ENCODE assay signal across 18 mouse cellular contexts in the genomic region with DNA sequence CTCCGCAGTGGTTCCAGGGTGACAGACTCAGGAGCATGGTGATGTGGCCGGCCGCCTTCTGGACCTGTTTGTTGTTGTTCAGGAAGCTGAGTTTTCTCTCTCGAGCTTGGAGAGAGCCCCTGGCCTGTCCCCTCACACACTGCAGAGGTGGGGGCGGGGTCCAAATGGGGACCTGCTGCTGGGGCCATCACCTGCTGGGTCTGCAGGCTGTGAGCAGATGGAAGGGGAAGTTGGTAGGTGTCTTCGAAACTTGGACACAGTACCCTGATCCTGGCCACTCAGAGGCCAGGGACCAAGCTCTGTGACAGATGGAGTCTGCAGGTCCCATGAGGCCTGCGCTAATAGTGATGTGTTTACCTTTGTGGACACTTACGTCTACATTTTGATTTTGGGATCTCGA. TPM values are rescaled to one million over a fixed set of nuclear protein-coding genes. Genes with fewer than 3 reads are reported as not detected.
DNase-seq lines count a peak whose midpoint lies in the region; ATAC-seq lines count a peak whose summit lies in the region.
"Had no signal": no experiment of that assay in that cellular context is flagged by ENCODE, and none has a peak within 500 bp of the region (broad histone marks: within the 10 kb centered on the region; RNA-seq: fewer than 3 reads in every experiment).

No protein-coding gene starts in this region.

- no peak overlapping the region for H3K4me3 ChIP-seq in kidney, embryonic 15.5 days (replicated peaks)
- no peak overlapping the region for H3K4me3 ChIP-seq in midbrain, embryonic 10.5 days
- no peak overlapping the region for H3K4me3 ChIP-seq in midbrain, embryonic 11.5 days (ENCODE audit: low read depth, low read length)
- no peak overlapping the region for H3K4me3 ChIP-seq in forebrain, embryonic 13.5 days
- no peak overlapping the region for H3K4me3 ChIP-seq in hindbrain, embryonic 16.5 days (ENCODE audit: low read length)
- H3K4me3 ChIP-seq: gastrocnemius, adult 2 months; neural tube, embryonic 13.5 days had no signal

- WGBS in kidney, embryonic 15.5 days, result 77% methylated on average over 9 of the region's 9 CpGs
- WGBS in midbrain, embryonic 10.5 days, result 81% methylated on average over 9 of the region's 9 CpGs
- WGBS in midbrain, embryonic 11.5 days, result 84% methylated on average over 9 of the region's 9 CpGs
- 89% methylated on average over 9 of the region's 9 CpGs for WGBS in forebrain, embryonic 13.5 days
- WGBS in hindbrain, embryonic 16.5 days, result 83% methylated on average over 9 of the region's 9 CpGs

- ATAC-seq in kidney, embryonic 15.5 days (replicated peaks; ENCODE audit: low FRiP score), result no peak
- no peak for ATAC-seq in midbrain, embryonic 11.5 days (ENCODE audit: low FRiP score)
- no peak for ATAC-seq in forebrain, embryonic 13.5 days
- no peak for ATAC-seq in hindbrain, embryonic 16.5 days
- ATAC-seq: CD4-positive, CD25-positive, alpha-beta regulatory T cell, adult 4 months; forebrain, postnatal 0 days; hindbrain, postnatal 0 days had no signal

- H3K27me3 ChIP-seq in kidney, embryonic 15.5 days, result no peaks in the 10 kb centered on the region
- H3K27me3 ChIP-seq in midbrain, embryonic 10.5 days (ENCODE audit: low read depth, poor library complexity, severe bottlenecking), result no peaks in the 10 kb centered on the region
- no peaks in the 10 kb centered on the region for H3K27me3 ChIP-seq in midbrain, embryonic 11.5 days (ENCODE audit: control insufficient read depth, insufficient read depth, low read length)
- no peaks in the 10 kb centered on the region for H3K27me3 ChIP-seq in forebrain, embryonic 13.5 days
- H3K27me3 ChIP-seq in hindbrain, embryonic 16.5 days (replicated peaks; ENCODE audit: control insufficient read depth, insufficient read depth, low read length), result no peaks in the 10 kb centered on the region
- H3K27me3 ChIP-seq: neural tube, embryonic 13.5 days had no signal

- peak overlapping the region; percentile 86 for H3K27ac ChIP-seq in kidney, embryonic 15.5 days
- 0 out of 2 replicates have a peak overlapping the region, but pooled peaks have one; percentile 0 for H3K27ac ChIP-seq in midbrain, embryonic 10.5 days (replicated peaks)
- H3K27ac ChIP-seq in midbrain, embryonic 11.5 days (ENCODE audit: low read depth, low read length), result no peak overlapping the region
- no peak overlapping the region for H3K27ac ChIP-seq in forebrain, embryonic 13.5 days
- H3K27ac ChIP-seq in hindbrain, embryonic 16.5 days (ENCODE audit: low read depth, low read length), result no peak overlapping the region
- H3K27ac ChIP-seq: hindbrain, postnatal 0 days had no signal

- H3K9ac ChIP-seq in kidney, embryonic 15.5 days, result 0 out of 2 replicates have a peak overlapping the region, but pooled peaks have one; percentile 12
- no peak overlapping the region for H3K9ac ChIP-seq in midbrain, embryonic 11.5 days (ENCODE audit: low read length)
- H3K9ac ChIP-seq in forebrain, embryonic 13.5 days, result no peak overlapping the region
- H3K9ac ChIP-seq in hindbrain, embryonic 16.5 days (ENCODE audit: low read depth, low read length), result no peak overlapping the region
- H3K9ac ChIP-seq: forebrain, postnatal 0 days had no signal

- peaks cover 85% of the 10 kb centered on the region for H3K4me1 ChIP-seq in kidney, embryonic 15.5 days
- peaks cover 73% of the 10 kb centered on the region for H3K4me1 ChIP-seq in midbrain, embryonic 10.5 days
- H3K4me1 ChIP-seq in midbrain, embryonic 11.5 days (ENCODE audit: control insufficient read depth, insufficient read depth, low read length), result peaks cover 10% of the 10 kb centered on the region
- H3K4me1 ChIP-seq in forebrain, embryonic 13.5 days, result peaks cover 20% of the 10 kb centered on the region
- peaks cover 23% of the 10 kb centered on the region for H3K4me1 ChIP-seq in hindbrain, embryonic 16.5 days (ENCODE audit: control insufficient read depth, insufficient read depth, low read depth, low read length)

- no peak overlapping the region for H3K4me2 ChIP-seq in kidney, embryonic 15.5 days
- no peak overlapping the region for H3K4me2 ChIP-seq in midbrain, embryonic 11.5 days
- no peak overlapping the region for H3K4me2 ChIP-seq in forebrain, embryonic 13.5 days
- H3K4me2 ChIP-seq in hindbrain, embryonic 16.5 days (ENCODE audit: low read length), result no peak overlapping the region
- H3K4me2 ChIP-seq: neural tube, embryonic 13.5 days had no signal

- H3K9me3 ChIP-seq in kidney, embryonic 15.5 days (replicated peaks), result no peaks in the 10 kb centered on the region
- H3K9me3 ChIP-seq in midbrain, embryonic 10.5 days (replicated peaks), result no peaks in the 10 kb centered on the region
- no peaks in the 10 kb centered on the region for H3K9me3 ChIP-seq in midbrain, embryonic 11.5 days (ENCODE audit: control insufficient read depth, low read length)
- no peaks in the 10 kb centered on the region for H3K9me3 ChIP-seq in forebrain, embryonic 13.5 days (replicated peaks)
- no peaks in the 10 kb centered on the region for H3K9me3 ChIP-seq in hindbrain, embryonic 16.5 days (ENCODE audit: control insufficient read depth, low read length)
- H3K9me3 ChIP-seq: limb, embryonic 10.5 days; neural tube, embryonic 13.5 days had no signal

- DNase-seq in kidney, postnatal 25 days, result no peak
- DNase-seq in midbrain, embryonic 10.5 days (ENCODE audit: low spot score), result no peak
- DNase-seq in midbrain, embryonic 11.5 days (ENCODE audit: low spot score, missing footprints), result no peak
- peak; percentile 88 for DNase-seq in cerebellum, adult 9-11 months
- DNase-seq: forebrain, postnatal 0 days; gastrocnemius, adult 2 months; heart, postnatal 36 days; kidney, adult 18-20 months; lung, adult 2 months; lung, postnatal 36 days; right cerebral cortex, postnatal 25 days had no signal

- peaks cover 12% of the 10 kb centered on the region for H3K36me3 ChIP-seq in kidney, embryonic 15.5 days
- peaks cover 43% of the 10 kb centered on the region for H3K36me3 ChIP-seq in midbrain, embryonic 10.5 days
- no peaks in the 10 kb centered on the region for H3K36me3 ChIP-seq in midbrain, embryonic 11.5 days (ENCODE audit: control insufficient read depth, insufficient read depth, low read length)
- peaks cover 16% of the 10 kb centered on the region for H3K36me3 ChIP-seq in forebrain, embryonic 13.5 days (ENCODE audit: poor library complexity, severe bottlenecking)
- peaks cover 2% of the 10 kb centered on the region; the same call in 1 of the 2 replicates for H3K36me3 ChIP-seq in hindbrain, embryonic 16.5 days (ENCODE audit: control insufficient read depth, insufficient read depth, low read length)

RNA-seq across cellular contexts. Expression of a gene that starts 8.6 kb away (rescaled TPM):
- 51.0 and 61.3 TPM in 2 replicates for polyA plus RNA-seq in kidney, embryonic 15.5 days (2015; fragmentation: Nextera tagmentation; extraction: Ambion mirVana)
- 55.0 and 60.8 TPM in 2 replicates for polyA plus RNA-seq in midbrain, embryonic 10.5 days (2016; fragmentation: Nextera tagmentation; extraction: Ambion mirVana)
- polyA plus RNA-seq in midbrain, embryonic 11.5 days (2014; fragmentation: Nextera tagmentation; extraction: Ambion mirVana), result 42.0 and 46.2 TPM in 2 replicates
- polyA plus RNA-seq in forebrain, embryonic 13.5 days (2015; fragmentation: Nextera tagmentation; extraction: Ambion mirVana), result 73.1 and 87.2 TPM in 2 replicates
- 128 and 144 TPM in 2 replicates for polyA plus RNA-seq in hindbrain, embryonic 16.5 days (2015; fragmentation: Nextera tagmentation; extraction: Ambion mirVana)

RNA-seq across cellular contexts. Expression of a gene that starts 9.9 kb away (rescaled TPM):
- 15.9 and 18.1 TPM in 2 replicates for polyA plus RNA-seq in kidney, embryonic 15.5 days (2015; fragmentation: Nextera tagmentation; extraction: Ambion mirVana)
- polyA plus RNA-seq in midbrain, embryonic 10.5 days (2016; fragmentation: Nextera tagmentation; extraction: Ambion mirVana), result 6.5 and 6.9 TPM in 2 replicates
- polyA plus RNA-seq in midbrain, embryonic 11.5 days (2014; fragmentation: Nextera tagmentation; extraction: Ambion mirVana), result 3.9 and 4.0 TPM in 2 replicates
- 6.2 and 7.1 TPM in 2 replicates for polyA plus RNA-seq in forebrain, embryonic 13.5 days (2015; fragmentation: Nextera tagmentation; extraction: Ambion mirVana)
- 5.3 and 6.4 TPM in 2 replicates for polyA plus RNA-seq in hindbrain, embryonic 16.5 days (2015; fragmentation: Nextera tagmentation; extraction: Ambion mirVana)

RNA-seq across cellular contexts. Expression of a gene that starts 19.6 kb away (rescaled TPM):
- 38.8 and 44.2 TPM in 2 replicates for polyA plus RNA-seq in kidney, embryonic 15.5 days (2015; fragmentation: Nextera tagmentation; extraction: Ambion mirVana)
- polyA plus RNA-seq in midbrain, embryonic 10.5 days (2016; fragmentation: Nextera tagmentation; extraction: Ambion mirVana), result 53.5 and 53.6 TPM in 2 replicates
- polyA plus RNA-seq in midbrain, embryonic 11.5 days (2014; fragmentation: Nextera tagmentation; extraction: Ambion mirVana), result 31.9 and 36.8 TPM in 2 replicates
- 39.9 and 42.0 TPM in 2 replicates for polyA plus RNA-seq in forebrain, embryonic 13.5 days (2015; fragmentation: Nextera tagmentation; extraction: Ambion mirVana)
- polyA plus RNA-seq in hindbrain, embryonic 16.5 days (2015; fragmentation: Nextera tagmentation; extraction: Ambion mirVana), result 26.3 and 30.6 TPM in 2 replicates

RNA-seq across cellular contexts. Expression of a gene that starts 27.2 kb away (rescaled TPM):
- 14.4 and 18.3 TPM in 2 replicates for polyA plus RNA-seq in kidney, embryonic 15.5 days (2015; fragmentation: Nextera tagmentation; extraction: Ambion mirVana)
- 2.9 and 3.3 TPM in 2 replicates for polyA plus RNA-seq in midbrain, embryonic 10.5 days (2016; fragmentation: Nextera tagmentation; extraction: Ambion mirVana)
- polyA plus RNA-seq in midbrain, embryonic 11.5 days (2014; fragmentation: Nextera tagmentation; extraction: Ambion mirVana), result 2.4 and 2.6 TPM in 2 replicates
- 2.6 and 3.8 TPM in 2 replicates for polyA plus RNA-seq in forebrain, embryonic 13.5 days (2015; fragmentation: Nextera tagmentation; extraction: Ambion mirVana)
- polyA plus RNA-seq in hindbrain, embryonic 16.5 days (2015; fragmentation: Nextera tagmentation; extraction: Ambion mirVana), result 5.4 and 6.3 TPM in 2 replicates

RNA-seq across cellular contexts. Expression of a gene that starts 34.6 kb away (rescaled TPM):
- polyA plus RNA-seq in kidney, embryonic 15.5 days (2015; fragmentation: Nextera tagmentation; extraction: Ambion mirVana), result 59.7 and 63.4 TPM in 2 replicates
- 50.5 and 55.5 TPM in 2 replicates for polyA plus RNA-seq in midbrain, embryonic 10.5 days (2016; fragmentation: Nextera tagmentation; extraction: Ambion mirVana)
- polyA plus RNA-seq in midbrain, embryonic 11.5 days (2014; fragmentation: Nextera tagmentation; extraction: Ambion mirVana), result 25.4 and 31.2 TPM in 2 replicates
- polyA plus RNA-seq in forebrain, embryonic 13.5 days (2015; fragmentation: Nextera tagmentation; extraction: Ambion mirVana), result 28.6 and 32.3 TPM in 2 replicates
- 39.2 and 41.8 TPM in 2 replicates for polyA plus RNA-seq in hindbrain, embryonic 16.5 days (2015; fragmentation: Nextera tagmentation; extraction: Ambion mirVana)

Comparison
In these comparisons a context has a peak if more than half of its experiments do, and no peak if none do; other contexts are left out.
1. H3K27ac ChIP-seq: peak in kidney, embryonic 15.5 days (single experiment) and midbrain, embryonic 10.5 days (single experiment); none in midbrain, embryonic 11.5 days (single experiment), forebrain, embryonic 13.5 days (single experiment) and hindbrain, embryonic 16.5 days (single experiment).